Mouse (Mus musculus) right cerebral cortex, postnatal 36 days (tissue): ENCODE results near the gene Nptxr.
A peak's percentile ranks its signal among the peaks of the same experiment; 100 is the strongest.
"Not testable (repeated sequence)": the region's sequence is repeated elsewhere in the genome, so short reads cannot be mapped to it uniquely, and the experiment has no call there.

Experiments
- DNase-seq, 2 experiments: peaks; one replicate each; pipeline ENCODE4 v3.0.0; 2022; ENCODE audit warnings: low spot score in 2 of 2, mixed read lengths in 1 of 2

The Nptxr gene

DNA sequence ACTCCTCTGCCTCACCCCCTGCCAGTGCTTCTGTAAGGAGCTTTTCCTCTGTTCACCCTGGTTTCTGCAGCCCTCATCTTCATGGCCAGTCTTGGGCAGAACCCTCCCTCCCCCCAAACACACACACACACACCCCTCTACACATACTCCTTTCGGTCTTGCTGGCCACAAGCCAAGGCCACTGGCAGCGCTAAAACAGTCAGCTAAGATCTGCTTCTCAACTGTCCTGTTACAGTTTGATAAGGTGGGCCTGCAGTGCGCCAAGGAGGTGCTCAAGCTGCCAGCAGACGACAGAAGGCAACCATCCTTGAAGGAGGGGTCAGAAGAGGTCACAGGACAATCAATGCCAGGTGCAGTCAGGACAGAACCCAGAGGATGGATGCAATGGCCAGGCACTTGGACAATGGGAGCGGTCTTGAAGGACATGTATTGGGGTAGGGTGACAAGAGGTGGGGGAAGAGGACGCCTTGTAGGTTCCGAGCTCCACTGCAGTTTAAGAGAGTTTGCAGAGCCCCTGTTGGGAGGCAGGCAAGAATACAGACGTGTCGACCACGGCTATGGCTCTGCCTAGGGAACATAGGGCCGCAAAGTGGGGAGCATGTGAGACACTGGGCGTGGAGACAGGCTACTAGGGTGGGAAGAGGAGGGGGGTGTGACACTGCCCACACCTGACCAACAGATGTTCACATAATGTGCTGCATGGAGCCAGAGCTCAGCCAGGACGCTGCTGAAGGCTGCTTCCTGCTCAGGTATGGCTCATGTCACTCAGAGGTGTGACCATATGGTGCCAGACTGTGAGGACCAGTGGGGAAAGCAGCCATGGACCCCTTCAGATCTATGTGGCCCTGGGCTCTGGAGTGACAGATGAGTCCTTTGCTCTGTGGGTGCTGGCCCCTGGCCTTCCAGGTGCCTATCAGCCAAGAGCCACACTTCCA, 18.0 kb upstream of the Nptxr start:
- no peak for DNase-seq

DNA sequence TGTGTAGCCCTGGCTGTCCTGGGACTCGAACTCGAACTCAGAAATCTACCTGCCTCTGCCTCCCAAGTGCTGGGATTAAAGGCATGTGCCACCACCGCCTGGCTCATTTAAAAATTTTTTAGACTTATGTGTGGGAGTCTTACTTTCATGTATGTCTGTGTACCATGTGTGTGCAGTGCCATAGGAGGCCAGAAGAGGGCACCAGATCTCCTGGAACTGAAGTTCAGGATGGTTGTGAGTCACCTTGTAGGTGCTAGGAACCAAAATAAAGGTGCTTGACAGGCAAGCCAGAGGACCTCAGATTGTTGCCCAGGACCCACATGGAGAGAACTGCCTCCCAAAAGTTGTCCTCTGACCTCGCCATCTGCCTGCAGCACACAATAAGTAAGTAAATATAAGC, 13.8 kb upstream of the Nptxr start:
- no peak for DNase-seq

DNA sequence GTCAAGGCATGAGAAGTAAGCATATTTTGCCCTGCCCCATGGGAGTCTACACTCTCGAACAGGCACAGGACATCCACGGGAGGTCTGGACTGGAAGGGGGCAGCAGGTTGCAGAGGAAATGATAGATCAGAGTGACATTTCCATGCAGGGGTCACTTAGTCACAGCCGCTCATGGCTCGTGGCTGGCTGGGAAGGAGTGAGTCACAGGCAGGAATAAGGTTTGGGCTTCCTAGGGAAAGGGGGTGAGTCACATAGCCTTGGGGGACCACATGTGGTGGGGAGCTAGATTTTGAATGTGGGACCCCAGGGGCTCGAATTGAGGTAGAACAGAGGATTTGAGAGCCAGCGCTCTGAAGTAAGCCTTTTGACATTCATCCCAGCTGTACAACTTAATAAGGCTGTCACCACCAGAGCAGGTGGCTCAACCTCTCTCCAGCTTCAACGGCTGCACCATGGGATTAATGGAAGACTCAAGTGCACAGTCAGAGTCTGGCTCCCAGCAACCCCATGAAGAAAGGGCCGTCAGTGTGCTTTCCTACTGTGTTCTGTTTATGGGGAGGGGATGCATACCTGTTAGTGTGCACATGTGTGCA, 9.2 kb upstream of the Nptxr start:
- no peak for DNase-seq

DNA sequence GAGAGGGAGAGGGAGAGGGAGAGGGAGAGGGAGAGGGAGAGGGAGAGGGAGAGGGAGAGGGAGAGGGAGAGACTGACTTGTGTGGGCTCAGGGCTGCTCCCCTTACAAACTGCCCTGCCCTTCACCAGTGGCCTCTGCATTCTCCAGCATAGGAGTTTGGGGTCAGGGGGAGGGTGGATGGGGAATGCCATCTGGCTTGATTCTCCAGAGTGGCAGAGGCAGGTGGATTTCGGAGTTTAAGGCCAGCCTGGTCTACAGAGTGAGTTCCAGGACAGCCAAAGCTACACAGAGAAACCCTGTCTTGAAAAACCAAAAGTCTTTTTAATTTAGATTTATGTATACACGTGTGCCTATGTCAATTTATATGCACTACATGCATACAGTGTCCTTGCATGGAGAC, 8.3 kb upstream of the Nptxr start:
- not testable (repeated sequence) for DNase-seq

DNA sequence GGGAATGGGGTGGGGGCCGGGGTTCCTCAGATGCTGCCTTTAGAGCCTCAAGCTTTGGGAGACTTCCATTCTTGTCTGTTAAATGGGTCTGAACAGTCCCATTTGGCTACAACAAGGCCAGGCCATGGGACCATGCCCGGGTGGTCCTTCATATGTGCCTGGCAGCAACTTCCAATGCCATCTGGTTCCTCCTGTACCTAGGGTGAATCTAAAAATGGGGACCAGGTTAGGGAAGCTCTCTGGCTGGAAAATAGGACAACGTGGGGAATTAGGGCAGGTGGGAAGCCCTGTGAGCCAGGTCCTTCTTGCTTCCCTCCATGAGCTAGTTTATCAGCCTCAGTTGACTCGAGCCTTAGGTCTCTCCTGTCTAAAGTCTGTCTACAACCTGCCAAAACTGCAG, 6.4 kb upstream of the Nptxr start:
- DNase-seq: no peak

DNA sequence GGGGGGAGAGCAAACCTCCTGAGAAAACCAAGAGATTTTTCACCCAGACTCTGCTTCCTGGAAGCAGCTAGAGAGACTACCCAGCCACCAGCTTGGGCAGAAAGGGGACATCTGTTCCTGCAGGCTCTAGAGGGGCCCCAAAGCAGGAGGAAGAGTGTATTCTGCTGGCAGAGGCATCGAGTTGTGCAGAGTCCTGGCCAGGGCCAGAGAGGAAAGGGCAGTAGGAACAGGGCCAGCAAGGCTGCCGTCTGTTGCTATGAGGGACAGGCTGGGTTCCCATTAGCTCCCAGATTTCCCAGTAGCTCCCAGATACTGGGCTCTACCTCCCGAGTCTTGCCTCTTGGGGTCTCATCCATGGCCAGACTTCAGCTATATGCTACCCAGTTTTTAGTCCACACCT, 5.5 kb upstream of the Nptxr start:
- DNase-seq: no peak

DNA sequence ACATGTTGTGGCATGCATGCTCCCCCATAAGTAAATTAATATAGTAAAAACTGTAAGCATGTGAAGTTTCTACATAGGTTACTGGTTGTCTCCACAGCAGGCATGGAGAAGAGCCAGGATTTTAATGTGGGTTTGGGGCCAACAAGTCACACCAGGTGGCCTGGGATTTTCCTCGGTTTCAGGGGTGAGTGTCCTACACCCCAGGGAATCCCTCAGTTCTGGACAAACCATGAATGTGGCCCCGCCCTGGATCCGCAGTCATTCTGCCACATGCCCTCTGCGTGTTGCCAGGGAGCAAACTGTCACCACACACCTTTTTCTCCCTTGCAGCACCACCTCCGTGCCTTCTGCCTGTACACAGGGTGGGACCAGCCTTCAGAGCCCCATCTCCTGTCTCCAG, 4.1 kb upstream of the Nptxr start:
- DNase-seq: no peak

DNA sequence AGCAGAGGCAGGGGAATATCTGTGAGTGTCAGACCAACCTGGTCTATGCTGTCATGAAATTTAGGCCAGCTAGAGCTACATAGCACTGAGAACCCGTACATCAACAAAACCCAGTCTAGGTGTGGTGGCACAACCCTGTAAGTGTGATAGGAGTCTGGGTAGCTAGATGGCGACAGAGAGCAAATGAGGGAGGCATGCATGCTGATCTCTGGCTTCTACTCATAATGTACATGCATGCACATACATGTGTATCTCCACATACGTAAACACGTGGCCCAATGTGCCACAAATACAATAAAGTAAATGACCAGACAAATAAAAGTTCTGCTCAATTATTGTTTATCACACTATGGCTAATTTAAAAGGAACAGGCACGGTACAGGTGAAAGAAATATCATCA, 3.5 kb upstream of the Nptxr start:
- no peak for DNase-seq

DNA sequence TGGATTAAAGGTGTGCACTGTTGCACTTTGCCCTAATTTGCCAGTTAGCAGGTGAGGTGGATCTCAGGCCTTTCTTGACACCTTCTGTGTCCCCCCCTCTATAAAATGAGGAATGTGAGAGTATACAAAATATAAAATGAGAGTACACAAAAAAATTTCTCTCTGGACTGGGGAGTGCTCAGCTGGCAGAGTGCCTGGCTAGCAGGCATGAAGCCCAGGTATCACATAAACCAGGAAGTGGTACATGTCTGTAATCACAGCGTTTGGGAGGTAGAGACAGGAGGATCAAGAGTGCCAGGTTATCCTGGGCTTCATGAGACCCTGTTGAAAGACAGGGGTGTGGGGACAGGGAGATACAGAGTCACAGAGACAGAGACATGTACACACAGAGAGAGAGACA, 2.5 kb upstream of the Nptxr start:
- no peak for DNase-seq

DNA sequence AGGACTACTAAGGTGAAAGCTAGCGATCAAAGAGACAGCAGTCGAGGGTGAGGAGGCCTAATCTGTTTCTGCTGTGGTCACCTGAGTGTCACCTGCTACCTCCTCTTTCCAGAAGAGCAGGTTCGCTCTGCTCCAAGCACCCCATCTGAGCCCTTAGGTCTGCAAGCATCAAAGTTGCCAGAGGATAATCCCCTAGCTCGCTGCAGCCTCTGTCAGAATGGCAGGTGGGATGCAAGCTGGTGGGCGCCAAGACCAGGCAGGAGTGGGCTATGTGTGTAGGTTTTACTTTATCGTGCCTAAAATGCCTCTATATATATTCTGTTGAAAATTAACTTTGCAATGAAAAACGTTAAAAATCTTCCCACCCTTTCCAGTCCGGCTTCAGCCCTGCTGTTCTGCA, 680 bp upstream of the Nptxr start:
- no peak for DNase-seq

DNA sequence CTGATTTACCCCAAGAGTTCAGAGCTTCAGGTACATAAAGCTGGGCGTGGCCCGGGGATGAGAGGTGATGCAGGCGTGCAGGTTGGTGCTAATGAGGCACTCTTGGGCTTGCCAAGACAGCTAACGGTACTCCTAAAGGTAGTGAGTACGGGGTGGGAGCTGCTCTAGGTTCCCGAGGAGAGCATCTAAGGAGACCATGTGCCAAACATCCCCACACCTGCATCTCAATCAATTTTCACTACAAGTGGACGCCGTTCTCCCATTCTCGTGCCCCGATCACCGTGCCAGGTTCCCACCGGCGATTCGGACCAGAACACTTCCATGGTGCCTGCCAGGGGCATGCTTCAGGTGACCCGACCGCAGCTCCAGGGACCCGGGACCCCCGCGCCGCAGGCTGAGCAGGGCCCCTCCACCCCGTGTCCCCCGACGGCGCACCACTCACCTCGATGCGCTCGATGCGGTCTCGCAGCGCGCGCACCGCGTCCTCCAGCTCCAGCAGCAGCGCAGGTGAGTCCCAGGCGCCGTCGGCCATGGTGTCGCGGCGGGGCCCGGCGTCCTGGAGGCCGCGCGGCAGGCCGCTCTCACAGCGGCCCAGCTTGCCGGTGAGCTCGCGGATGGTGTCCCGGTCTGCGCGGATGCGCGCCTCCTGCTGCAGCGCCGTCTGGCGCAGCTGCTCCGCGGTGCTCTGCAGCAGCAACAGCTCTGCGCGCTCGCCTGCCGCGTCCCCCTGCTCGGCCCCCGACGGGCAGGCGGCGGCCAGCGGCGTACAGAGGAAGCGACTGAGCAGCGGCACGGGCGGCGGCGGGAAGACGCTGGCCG, 824 bp downstream of the Nptxr start:
- DNase-seq: no peak

DNA sequence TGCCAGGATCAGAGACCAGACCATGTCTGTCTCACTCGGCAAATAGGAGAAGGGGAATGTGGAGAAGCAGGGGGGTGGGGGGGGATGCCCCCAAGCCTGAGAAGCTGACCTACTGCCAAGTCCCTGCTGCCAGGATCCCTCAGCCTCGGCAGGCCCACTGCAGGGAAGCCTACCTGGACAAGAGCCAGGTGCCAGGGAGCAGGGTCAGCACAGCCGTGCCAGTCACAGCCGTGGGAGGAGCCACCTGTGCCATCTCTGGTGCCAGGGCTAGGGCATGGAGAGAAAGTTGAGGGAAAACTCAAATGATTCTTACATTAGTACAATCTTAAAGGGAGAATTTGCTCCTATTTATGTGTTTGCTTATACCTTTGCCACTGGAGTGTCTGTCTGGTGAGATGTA, 2.3 kb downstream of the Nptxr start:
- no peak for DNase-seq

DNA sequence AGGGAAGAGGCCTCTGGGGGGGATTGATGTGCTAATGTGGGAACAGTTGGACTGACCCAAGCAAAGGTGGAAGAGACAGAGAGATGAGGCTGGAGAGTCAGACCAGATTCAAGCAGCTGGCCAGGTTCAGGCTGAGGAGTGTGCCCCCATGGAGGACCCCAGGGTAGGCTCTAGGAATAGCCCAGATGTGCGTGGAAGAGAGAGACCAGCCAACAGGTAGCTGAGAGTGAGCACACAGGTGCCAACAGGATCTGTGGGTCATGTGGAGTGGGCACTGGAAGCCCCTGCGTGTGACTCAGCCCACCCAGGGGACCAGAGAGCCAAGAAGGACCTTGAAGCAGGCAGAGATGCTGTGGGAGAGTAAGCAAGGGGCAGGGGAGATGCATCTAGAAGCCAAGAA, 2.9 kb downstream of the Nptxr start:
- DNase-seq: no peak

DNA sequence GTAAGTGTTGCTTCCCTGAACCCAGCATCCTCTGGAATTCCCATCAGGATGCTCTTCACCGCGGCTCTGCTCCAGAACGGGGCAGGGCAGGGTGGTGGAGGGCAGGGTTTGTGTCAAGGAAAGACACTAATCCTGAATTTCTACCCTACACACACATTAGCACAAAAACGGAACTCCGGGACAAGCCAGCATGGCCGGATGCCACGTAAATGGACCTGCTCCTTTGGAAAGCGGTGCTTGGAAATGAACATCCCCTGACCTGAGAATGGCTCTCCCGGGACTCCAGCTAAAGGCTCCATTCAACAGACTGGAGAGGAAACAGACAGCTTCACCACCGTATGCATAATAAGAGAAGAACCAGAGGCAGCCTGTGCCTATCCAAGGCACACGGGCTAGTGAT, 3.9 kb downstream of the Nptxr start:
- no peak for DNase-seq

DNA sequence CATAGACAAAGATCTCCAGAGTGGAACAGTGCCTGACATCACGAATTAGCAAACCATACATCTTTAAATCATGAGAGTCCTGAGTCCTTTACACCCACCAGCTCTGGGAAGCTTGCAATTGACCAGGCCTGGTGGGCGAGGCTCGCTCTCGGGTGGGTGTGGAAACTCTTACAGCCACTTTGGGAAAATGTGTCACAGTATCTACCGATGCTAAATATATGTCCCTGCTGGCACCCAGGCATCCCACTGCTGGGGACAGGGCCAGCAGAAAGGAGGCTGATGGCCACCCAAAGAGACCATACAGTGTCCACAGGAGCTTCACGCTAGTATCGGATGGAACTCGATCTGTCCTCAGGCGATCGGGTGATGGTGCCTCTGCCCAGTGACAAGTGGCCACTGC, 6.0 kb downstream of the Nptxr start:
- DNase-seq: peak; percentile 64 to 81

DNA sequence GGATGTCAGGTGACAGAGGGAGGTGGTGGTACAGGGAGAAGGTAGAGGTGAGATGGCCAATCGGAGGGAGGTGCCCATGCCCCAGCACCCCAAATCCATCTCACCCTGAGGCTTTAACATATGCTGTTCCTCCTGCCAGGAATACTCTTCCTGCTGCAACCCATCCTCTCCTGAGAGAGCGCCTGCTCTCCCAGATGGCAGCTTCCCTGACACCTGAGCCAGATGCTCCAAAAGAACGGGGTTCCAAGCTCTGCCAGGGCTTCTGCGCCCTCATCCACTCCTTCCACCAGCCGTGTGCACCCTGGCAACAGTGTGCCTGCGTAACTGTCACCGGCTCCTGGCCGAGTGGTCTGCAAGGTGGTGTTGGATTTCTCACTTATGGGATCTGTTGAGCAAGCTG, 6.9 kb downstream of the Nptxr start:
- DNase-seq: no peak

DNA sequence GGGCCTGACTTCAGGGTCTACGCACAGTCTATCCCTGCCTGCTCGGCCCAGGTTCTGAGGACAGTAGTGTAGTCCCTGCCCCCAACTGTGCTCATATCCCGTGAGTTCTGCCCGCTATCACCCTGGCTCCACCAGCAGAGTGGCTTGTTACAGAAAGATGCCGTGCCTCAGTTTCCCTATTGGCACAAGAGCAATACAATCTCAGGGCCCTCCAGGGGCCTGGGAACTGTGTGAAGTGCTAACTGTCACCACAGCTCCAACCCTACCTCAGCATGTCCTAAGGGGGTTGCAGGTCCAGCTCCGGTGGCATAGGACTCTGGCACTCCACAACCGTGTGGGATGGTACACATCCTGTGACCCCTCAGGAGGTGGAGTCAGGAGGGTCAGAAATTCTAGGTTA, 7.5 kb downstream of the Nptxr start:
- no peak for DNase-seq

DNA sequence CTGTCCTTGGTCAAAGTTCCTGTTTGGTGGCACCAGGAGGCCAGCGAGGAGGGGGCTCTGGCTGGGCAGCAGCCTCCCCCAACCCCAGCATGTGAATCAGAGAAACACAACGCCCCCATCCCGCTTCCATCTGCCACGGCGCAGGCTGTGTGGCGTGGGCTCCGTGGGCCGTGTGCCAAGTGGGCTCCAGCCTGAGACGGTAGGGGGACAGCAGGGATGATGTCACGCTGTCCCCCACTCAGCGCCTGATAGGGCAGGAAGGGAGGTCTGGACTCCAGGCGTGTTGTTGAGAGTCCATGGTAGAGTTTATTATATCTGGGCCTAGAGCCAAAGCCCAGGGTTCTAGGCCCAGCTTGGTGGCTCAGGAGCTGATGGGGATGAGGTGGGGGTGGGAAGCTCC, 8.3 kb downstream of the Nptxr start:
- peak; percentile 55 to 70 for DNase-seq

DNA sequence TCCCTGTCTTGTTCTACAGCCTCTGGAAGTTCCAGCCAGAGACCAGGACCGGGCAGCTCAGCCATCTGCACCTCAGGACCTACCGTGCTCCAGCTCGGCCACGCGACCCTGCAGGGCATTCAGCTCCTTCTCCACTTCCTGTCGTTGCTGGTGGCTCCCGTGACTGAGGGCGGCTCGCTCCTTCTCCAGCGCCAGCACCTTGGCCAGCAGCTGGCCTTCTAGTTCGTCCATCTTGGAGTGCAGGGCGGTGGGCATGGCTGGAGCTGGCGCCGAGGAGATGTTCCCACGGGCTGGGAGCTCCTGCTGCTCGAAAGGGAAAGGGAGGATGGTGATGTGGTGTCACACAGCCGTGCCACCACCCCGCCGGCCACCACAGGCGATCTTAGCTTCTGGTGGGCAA, 10.4 kb downstream of the Nptxr start:
- DNase-seq: no peak

DNA sequence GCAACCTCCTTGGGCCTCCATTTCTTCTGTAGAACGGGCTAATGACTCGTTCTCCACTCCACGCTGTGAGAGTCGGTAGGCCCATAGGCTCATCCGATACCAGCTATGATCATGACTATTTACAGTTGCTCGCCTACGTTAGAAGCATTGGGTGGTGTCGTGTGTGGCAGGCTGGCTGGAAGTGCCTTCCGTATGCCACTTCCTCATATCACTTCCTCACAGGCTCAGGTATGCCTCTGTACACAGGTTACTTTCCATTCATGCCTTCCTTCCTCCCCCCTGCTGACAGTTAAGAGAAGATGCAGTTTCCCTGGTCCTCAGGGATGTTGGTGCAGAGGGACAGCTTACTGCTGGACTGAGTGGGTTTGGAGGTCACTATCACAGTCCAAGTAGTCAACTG, 11.5 kb downstream of the Nptxr start:
- DNase-seq: no peak

DNA sequence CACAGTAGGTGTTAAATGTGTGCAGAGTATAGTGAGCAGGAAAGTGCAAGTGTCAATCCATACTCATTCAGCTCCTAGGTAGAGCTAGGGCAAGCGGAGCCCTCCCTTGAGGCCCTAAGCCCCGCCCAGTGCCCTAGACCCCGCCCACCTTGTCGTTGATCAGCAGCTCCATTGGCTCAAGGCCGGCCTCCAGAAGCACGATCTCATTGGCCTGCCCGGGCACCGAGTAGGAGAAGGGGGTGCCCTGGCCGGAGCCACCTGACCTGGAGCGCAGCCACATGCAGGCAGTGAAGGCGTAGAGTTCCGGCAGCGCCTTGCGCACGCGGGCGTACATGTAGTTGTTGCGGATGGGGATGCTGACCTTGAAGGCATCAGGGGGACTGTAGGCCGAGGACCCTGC, 12.1 kb downstream of the Nptxr start:
- no peak for DNase-seq

DNA sequence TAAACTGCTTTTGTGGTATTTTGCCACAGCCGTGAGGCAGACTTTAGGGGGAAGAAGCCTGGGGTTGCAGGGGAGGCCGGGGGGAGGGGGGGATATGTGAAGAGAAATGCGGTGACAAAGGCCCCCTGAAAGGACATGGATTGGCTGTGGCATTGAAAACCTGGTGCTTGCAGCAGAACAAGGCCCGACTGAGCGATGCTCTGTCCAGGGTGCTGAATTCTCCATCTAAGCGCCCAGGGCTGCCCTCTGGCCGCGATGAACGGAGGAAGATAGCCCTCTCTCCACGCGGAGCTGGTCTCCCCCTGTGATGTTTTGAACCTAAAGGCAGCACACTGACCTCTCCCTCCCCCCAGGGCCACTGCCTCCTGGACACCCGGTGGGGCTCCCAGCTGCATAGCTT, 13.1 kb downstream of the Nptxr start:
- DNase-seq: no peak

DNA sequence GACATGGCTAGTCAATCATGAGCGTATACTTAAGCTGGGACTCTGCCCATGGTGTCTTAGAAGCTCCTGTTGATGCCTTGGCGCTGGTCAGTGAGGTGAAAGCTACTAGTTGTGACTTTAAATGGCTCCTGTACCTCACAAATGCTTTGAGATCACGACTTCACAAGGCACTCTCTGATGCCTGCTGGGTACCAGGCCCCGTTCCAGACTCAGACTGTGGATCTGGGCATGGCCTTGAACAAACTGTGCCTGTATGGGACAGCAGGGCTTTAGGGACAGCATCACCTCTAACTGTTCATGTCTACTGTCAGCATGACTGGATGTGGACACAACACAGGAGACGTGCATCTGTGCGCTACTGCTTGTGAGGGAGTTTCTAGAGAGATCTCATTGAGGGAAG, 13.7 kb downstream of the Nptxr start:
- DNase-seq: no peak
